Mouse (Mus musculus): ENCODE data around the gene Atxn7l3. TPM values are rescaled to one million over a fixed set of nuclear protein-coding genes. Genes with fewer than 3 reads are reported as not detected.

The Atxn7l3 gene
- polyA plus RNA-seq, 1 experiment, result 89.9 TPM

DNA sequence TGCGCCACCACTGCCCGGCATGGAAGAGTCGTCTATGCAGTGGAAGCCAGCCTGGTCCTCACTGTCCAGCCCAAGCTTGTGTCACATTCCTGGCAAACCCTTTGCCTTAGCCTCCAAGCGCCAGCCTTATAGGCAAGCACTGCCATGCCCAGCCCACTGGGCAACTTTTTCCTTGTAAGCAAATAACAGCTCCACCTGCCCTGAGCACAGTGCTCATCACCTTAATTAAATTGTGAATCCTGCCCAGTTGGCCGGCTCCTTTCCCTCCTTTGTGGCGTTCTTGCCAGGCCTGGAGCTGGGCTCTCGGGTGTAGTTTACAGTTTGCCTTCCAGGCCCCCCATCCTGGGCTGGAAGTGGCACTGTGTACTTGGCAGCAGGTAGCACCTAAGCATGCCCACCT is 33.2 kb downstream of the Atxn7l3 start:
- H3K4me1 ChIP-seq (replicated peaks; ENCODE audit: control insufficient read depth, insufficient read depth, low read length), result peaks cover 4% of the 10 kb centered on the region; the same call in 1 of the 2 replicates
- no peaks in the 10 kb centered on the region for H3K27me3 ChIP-seq (ENCODE audit: control insufficient read depth, insufficient read depth, low read length)
- TF ChIP-seq POLR2A (IDR thresholded peaks at IDR 0.05; ENCODE audit: control insufficient read depth, extremely low read depth, insufficient read depth, low read length, poor library complexity) (no peak), CTCF (IDR thresholded peaks at IDR 0.05; ENCODE audit: borderline replicate concordance, control insufficient read depth, extremely low read depth, insufficient read depth, low read length, poor library complexity) (no peak)
- no peak for DNase-seq
- H3K27ac ChIP-seq (ENCODE audit: control insufficient read depth, insufficient read depth, low read length), result no peak overlapping the region
- no peaks in the 10 kb centered on the region for H3K36me3 ChIP-seq (ENCODE audit: control insufficient read depth, insufficient read depth, low read length)
- 98% methylated on average over 7 of the region's 7 CpGs for WGBS
- no peak overlapping the region for H3K4me3 ChIP-seq (ENCODE audit: control insufficient read depth, insufficient read depth, low read length)

DNA sequence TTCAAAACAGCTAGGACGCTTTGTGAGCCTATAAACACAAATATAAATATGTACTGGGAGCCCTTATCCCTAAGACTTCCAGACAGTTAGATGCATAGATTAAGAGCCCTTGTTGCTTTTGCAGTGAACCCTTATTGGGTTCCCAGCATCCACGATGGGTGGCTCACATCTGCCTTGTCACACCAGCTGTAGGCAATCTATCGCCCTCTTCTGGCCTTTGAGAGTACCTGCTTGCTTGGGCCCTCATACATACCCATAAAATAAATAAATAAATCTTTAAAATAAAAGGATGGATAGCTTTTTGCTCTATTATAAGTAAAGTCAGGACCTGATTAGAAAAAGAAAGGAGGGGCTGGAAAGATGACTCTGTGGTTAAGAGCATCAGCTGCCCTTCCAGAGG is 37.9 kb downstream of the Atxn7l3 start:
- Histone ChIP-seq H3K27ac (ENCODE audit: control insufficient read depth, insufficient read depth, low read length) (no peak overlapping the region), H3K27me3 (ENCODE audit: control insufficient read depth, insufficient read depth, low read length) (no peaks in the 10 kb centered on the region), H3K36me3 (ENCODE audit: control insufficient read depth, insufficient read depth, low read length) (0 out of 2 replicates have a peak, but pooled peaks cover 3% of the 10 kb centered on the region), H3K4me1 (replicated peaks; ENCODE audit: control insufficient read depth, insufficient read depth, low read length) (no peaks in the 10 kb centered on the region), H3K4me3 (ENCODE audit: control insufficient read depth, insufficient read depth, low read length) (no peak overlapping the region)
- no peak for DNase-seq
- TF ChIP-seq POLR2A (IDR thresholded peaks at IDR 0.05; ENCODE audit: control insufficient read depth, extremely low read depth, insufficient read depth, low read length, poor library complexity) (no peak), CTCF (IDR thresholded peaks at IDR 0.05; ENCODE audit: borderline replicate concordance, control insufficient read depth, extremely low read depth, insufficient read depth, low read length, poor library complexity) (no peak)
- 97% methylated on average over 3 of the region's 3 CpGs for WGBS

DNA sequence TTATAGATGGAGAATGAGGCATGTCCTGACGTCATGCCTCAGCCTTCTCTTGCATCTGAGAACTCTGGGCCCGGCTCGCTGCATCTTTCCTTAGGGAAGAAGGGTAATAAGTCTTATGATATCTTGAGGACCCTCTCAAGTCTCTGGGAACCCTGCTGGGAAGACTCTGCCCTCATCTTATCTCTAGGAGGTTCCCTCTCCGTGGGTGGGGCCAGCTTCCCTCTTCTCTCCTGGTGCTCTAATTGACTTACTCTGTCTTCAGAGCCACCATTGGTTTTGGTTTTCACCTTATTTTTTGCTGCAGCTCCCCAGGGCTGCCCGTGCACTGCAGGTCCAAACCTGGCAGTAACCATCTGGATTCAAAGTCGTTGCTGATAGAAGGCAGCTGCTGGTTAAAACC is 38.3 kb downstream of the Atxn7l3 start:
- no peak for TF ChIP-seq CTCF (IDR thresholded peaks at IDR 0.05; ENCODE audit: borderline replicate concordance, control insufficient read depth, extremely low read depth, insufficient read depth, low read length, poor library complexity)
- TF ChIP-seq POLR2A (IDR thresholded peaks at IDR 0.05; ENCODE audit: control insufficient read depth, extremely low read depth, insufficient read depth, low read length, poor library complexity), result no peak
- DNase-seq, result no peak
- Histone ChIP-seq H3K4me3 (ENCODE audit: control insufficient read depth, insufficient read depth, low read length) (no peak overlapping the region), H3K4me1 (replicated peaks; ENCODE audit: control insufficient read depth, insufficient read depth, low read length) (no peaks in the 10 kb centered on the region), H3K36me3 (ENCODE audit: control insufficient read depth, insufficient read depth, low read length) (0 out of 2 replicates have a peak, but pooled peaks cover 3% of the 10 kb centered on the region), H3K27ac (ENCODE audit: control insufficient read depth, insufficient read depth, low read length) (no peak overlapping the region), H3K27me3 (ENCODE audit: control insufficient read depth, insufficient read depth, low read length) (no peaks in the 10 kb centered on the region)
- WGBS, result 96% methylated on average over 6 of the region's 6 CpGs

DNA sequence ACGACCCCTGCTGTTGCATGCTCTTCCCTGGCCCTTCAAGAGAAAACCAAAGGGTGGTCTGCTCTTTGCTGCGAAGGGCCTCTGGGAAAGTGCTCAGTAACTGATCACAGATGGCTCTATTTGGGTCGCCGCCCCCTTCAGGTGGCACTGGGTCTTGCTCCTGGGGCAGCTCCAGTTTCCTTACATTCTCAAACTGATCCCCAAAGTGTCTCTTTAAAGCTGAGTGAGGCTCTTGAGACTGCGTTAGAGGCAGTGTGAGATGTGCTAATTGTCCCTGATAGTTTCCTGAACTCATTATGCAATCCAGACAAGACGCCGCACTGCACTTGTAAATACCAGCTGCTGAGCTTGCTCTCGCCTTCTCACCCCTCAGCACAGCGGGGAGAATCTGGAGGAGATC is 38.9 kb downstream of the Atxn7l3 start:
- TF ChIP-seq CTCF (IDR thresholded peaks at IDR 0.05; ENCODE audit: borderline replicate concordance, control insufficient read depth, extremely low read depth, insufficient read depth, low read length, poor library complexity) (no peak), POLR2A (IDR thresholded peaks at IDR 0.05; ENCODE audit: control insufficient read depth, extremely low read depth, insufficient read depth, low read length, poor library complexity) (no peak)
- Histone ChIP-seq H3K27ac (ENCODE audit: control insufficient read depth, insufficient read depth, low read length) (no peak overlapping the region), H3K27me3 (ENCODE audit: control insufficient read depth, insufficient read depth, low read length) (no peaks in the 10 kb centered on the region), H3K4me1 (replicated peaks; ENCODE audit: control insufficient read depth, insufficient read depth, low read length) (no peaks in the 10 kb centered on the region), H3K4me3 (ENCODE audit: control insufficient read depth, insufficient read depth, low read length) (no peak overlapping the region), H3K36me3 (ENCODE audit: control insufficient read depth, insufficient read depth, low read length) (0 out of 2 replicates have a peak, but pooled peaks cover 3% of the 10 kb centered on the region)
- DNase-seq, result peak; percentile 13
- 92% methylated on average over 9 of the region's 9 CpGs for WGBS

DNA sequence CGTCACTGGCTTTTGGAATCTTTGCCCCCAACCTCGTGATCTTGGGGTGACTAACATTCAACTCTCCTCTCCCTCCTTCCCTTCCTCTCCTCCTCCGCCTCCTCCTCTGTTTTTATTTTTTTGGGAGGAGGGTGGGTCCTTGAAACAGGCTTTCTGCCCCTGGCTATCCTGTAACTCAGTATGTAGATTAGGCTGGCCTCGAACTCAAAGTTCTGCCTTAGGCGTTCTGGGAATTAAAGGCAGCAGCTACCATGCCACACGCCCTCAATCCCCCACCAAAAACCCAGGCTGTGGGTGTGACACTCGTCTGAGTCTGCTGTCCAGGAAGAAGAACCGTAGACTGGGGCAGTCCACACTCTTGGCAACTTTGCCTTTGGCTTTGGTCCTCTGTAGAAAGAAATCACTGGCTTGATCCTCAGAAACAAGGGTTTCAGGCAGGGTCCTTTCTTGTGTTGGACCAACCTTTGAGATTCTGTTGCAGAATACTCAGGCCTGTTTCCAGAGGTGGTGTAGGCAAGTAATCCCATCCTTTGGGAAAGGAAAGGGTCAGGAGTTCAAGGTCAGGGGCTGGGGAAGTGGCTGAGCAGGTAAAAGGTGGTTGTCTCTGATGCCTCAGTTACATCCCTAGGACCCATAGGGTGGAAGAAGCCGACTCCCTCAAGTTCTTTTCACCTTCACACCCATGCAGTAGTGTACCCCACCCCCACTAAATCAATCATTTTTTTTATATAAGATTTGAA is 46.9 kb downstream of the Atxn7l3 start:
- Histone ChIP-seq H3K4me1 (replicated peaks; ENCODE audit: control insufficient read depth, insufficient read depth, low read length) (peaks cover 16% of the 10 kb centered on the region), H3K27me3 (ENCODE audit: control insufficient read depth, insufficient read depth, low read length) (peaks cover 4% of the 10 kb centered on the region; the same call in 1 of the 2 replicates), H3K4me3 (ENCODE audit: control insufficient read depth, insufficient read depth, low read length) (peak overlapping the region; percentile 64), H3K27ac (ENCODE audit: control insufficient read depth, insufficient read depth, low read length) (no peak overlapping the region), H3K36me3 (ENCODE audit: control insufficient read depth, insufficient read depth, low read length) (no peaks in the 10 kb centered on the region)
- 20% methylated on average over 9 of the region's 9 CpGs for WGBS
- TF ChIP-seq POLR2A (IDR thresholded peaks at IDR 0.05; ENCODE audit: control insufficient read depth, extremely low read depth, insufficient read depth, low read length, poor library complexity) (no peak), CTCF (IDR thresholded peaks at IDR 0.05; ENCODE audit: borderline replicate concordance, control insufficient read depth, extremely low read depth, insufficient read depth, low read length, poor library complexity) (no peak)
- no peak for DNase-seq

DNA sequence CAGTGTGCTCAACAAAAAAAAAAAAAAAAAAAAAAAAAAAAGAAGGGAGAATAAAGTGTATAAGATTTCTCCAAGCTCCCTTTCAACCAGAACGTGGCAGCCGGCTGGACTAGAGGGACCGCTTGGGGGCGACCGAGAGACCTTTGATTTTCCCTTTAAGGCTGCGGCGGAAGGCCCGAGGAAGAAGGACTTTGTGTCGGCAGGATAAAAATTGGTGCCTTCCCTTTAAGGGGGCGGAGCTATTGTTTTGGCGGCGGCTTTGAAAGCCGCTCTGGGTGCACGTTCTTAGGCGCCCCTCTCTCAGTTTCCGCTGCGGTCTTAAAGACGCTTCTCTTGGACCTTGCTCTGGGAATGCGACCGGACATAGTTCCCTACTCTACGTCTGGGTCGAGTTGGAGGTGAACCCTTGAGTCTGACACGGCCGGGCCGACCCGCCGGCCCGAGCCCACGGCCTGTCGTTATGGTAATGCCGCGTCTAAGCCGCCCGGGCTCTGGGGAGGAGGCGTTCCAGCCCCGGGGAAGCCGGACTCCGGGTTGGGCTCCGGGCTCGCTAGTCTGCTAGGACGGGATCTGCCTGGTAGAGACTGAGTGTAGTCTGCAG is 47.7 kb downstream of the Atxn7l3 start, which contains the start of gene BC030867:
BC030867 (plus strand) TSS at position 253 of the 601 bp plus-strand sequence.
- TF ChIP-seq CTCF (IDR thresholded peaks at IDR 0.05; ENCODE audit: borderline replicate concordance, control insufficient read depth, extremely low read depth, insufficient read depth, low read length, poor library complexity), result peak; percentile 83
- TF ChIP-seq POLR2A (IDR thresholded peaks at IDR 0.05; ENCODE audit: control insufficient read depth, extremely low read depth, insufficient read depth, low read length, poor library complexity), result peak; percentile 32; the same call in 1 of the 2 replicates
- Histone ChIP-seq H3K27me3 (ENCODE audit: control insufficient read depth, insufficient read depth, low read length) (peaks cover 4% of the 10 kb centered on the region; the same call in 1 of the 2 replicates), H3K4me1 (replicated peaks; ENCODE audit: control insufficient read depth, insufficient read depth, low read length) (peaks cover 16% of the 10 kb centered on the region), H3K4me3 (ENCODE audit: control insufficient read depth, insufficient read depth, low read length) (peak within 1 kb of the TSS; percentile 64), H3K36me3 (ENCODE audit: control insufficient read depth, insufficient read depth, low read length) (no peaks in the 10 kb centered on the region), H3K27ac (ENCODE audit: control insufficient read depth, insufficient read depth, low read length) (no peak within 1 kb of the TSS)
- WGBS, result under 1% methylated on average over 41 of the region's 41 CpGs
- peak; percentile 94 for DNase-seq

Data from thymus, adult 2 months (tissue).